Mouse (Mus musculus): ENCODE results near the gene Gpr142. TPM values are rescaled to one million over a fixed set of nuclear protein-coding genes. Genes with fewer than 3 reads are reported as not detected.

Gpr142 gene
- polyA plus RNA-seq, 1 experiment from 2014 or later, result 0.36 TPM

DNA sequence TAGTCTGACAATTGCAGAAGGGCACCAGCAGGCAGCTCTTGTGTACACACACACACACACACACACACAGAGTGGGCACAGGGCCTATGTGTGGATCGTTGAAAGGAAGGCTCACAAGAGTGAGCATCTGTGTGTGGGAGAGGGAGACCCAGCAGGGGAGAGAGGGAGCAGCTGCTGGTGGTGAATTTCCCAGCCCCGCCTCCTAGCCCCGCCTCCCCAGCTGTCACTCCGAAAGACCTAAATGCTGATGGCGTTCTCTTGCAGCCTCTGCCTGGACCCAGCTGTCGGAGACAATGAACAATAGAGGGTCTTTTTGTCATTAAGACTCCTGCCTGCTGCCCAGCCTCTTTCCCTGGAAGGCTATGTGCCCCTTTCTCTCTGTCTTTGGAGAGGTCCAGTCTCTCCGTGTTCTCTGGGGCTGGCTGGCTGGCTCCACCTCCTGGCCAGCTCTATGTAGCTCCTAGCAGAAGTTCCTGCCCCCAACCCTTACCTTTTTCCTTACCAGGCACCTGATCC is 3.4 kb upstream of the Gpr142 start:
- no peak overlapping the region for H3K27ac ChIP-seq (ENCODE audit: low read length)
- H3K4me2 ChIP-seq (ENCODE audit: low read depth, low read length), result peak overlapping the region; percentile 73
- peaks cover 20% of the 10 kb centered on the region for H3K4me1 ChIP-seq (ENCODE audit: control insufficient read depth, insufficient read depth, low read length)
- peak; percentile 73 for ATAC-seq (ENCODE audit: insufficient read depth, low FRiP score)
- no peaks in the 10 kb centered on the region for H3K36me3 ChIP-seq (ENCODE audit: control insufficient read depth, insufficient read depth, low read length)
- peak overlapping the region; percentile 57 for H3K9ac ChIP-seq (ENCODE audit: low read length)
- H3K9me3 ChIP-seq (replicated peaks; ENCODE audit: control insufficient read depth, low read length), result no peaks in the 10 kb centered on the region
- WGBS, result 0% methylated on average over 7 of the region's 7 CpGs
- peak overlapping the region; percentile 46 for H3K4me3 ChIP-seq (replicated peaks; ENCODE audit: low read length)
- peaks cover 34% of the 10 kb centered on the region for H3K27me3 ChIP-seq (ENCODE audit: control insufficient read depth, insufficient read depth, low read length)

DNA sequence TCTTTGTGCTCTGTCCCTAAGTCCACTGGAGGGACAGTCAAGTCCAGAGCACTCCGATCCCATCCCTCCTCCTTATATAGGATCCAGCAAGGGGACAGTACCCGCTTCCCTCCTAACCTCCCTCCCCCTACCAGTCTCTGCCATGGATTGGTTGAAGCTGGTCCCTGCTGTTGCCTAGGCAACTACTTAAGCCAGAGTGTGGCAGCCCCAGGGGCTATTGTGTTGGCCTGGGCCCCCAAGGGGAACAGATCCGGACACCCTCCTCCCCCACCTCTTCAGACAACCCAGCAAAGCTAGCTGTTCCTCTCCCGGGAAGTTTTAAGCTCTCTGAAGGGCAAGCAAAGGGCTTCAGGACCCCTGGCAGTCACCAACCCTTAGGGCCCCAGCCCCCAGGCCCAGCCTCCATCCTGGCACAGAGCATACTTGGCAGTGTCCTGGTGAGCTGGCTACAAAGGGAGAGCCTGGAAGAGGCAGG is 2.8 kb upstream of the Gpr142 start, which contains the start of gene Btbd17:
Gene Btbd17, minus strand, starts transcription at position 98 of the 475 bp plus-strand sequence.
- 17% methylated on average over 4 of the region's 4 CpGs for WGBS
- H3K9me3 ChIP-seq (replicated peaks; ENCODE audit: control insufficient read depth, low read length), result no peaks in the 10 kb centered on the region
- H3K4me3 ChIP-seq (replicated peaks; ENCODE audit: low read length), result peak within 1 kb of the TSS; percentile 46
- H3K4me1 ChIP-seq (ENCODE audit: control insufficient read depth, insufficient read depth, low read length), result peaks cover 20% of the 10 kb centered on the region
- peak within 1 kb of the TSS; percentile 73 for H3K4me2 ChIP-seq (ENCODE audit: low read depth, low read length)
- no peak within 1 kb of the TSS for H3K27ac ChIP-seq (ENCODE audit: low read length)
- H3K27me3 ChIP-seq (ENCODE audit: control insufficient read depth, insufficient read depth, low read length), result peaks cover 29% of the 10 kb centered on the region
- peak within 1 kb of the TSS; percentile 57 for H3K9ac ChIP-seq (ENCODE audit: low read length)
- H3K36me3 ChIP-seq (ENCODE audit: control insufficient read depth, insufficient read depth, low read length), result no peaks in the 10 kb centered on the region
- ATAC-seq (ENCODE audit: insufficient read depth, low FRiP score), result no peak

DNA sequence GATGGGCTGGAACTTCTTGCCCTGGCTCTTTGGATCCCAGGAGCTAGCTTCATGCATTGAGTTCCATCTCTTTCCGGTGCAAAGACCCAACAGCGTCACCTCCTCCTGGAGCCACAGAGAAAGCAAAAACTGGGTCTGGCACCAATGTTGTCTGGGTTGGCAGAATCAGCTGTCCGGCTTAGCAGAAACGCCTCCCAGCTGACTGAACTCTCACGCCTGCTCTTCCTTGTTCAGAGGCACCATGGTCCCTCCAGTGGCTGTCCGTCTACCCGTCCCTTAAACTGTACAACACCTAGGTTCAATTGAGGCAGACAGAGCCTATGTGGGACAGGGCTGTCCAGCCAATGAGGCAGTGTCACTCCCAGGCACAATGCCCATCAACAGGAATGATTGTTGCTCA is 1.5 kb upstream of the Gpr142 start:
- Histone ChIP-seq H3K4me1 (ENCODE audit: control insufficient read depth, insufficient read depth, low read length) (peaks cover 12% of the 10 kb centered on the region), H3K4me3 (replicated peaks; ENCODE audit: low read length) (no peak overlapping the region), H3K9me3 (replicated peaks; ENCODE audit: control insufficient read depth, low read length) (no peaks in the 10 kb centered on the region; the same call in 1 of the 2 replicates), H3K36me3 (ENCODE audit: control insufficient read depth, insufficient read depth, low read length) (no peaks in the 10 kb centered on the region), H3K27ac (ENCODE audit: low read length) (no peak overlapping the region), H3K4me2 (ENCODE audit: low read depth, low read length) (no peak overlapping the region), H3K9ac (ENCODE audit: low read length) (no peak overlapping the region), H3K27me3 (ENCODE audit: control insufficient read depth, insufficient read depth, low read length) (peaks cover 16% of the 10 kb centered on the region)
- ATAC-seq (ENCODE audit: insufficient read depth, low FRiP score), result no peak
- 82% methylated on average over 7 of the region's 7 CpGs for WGBS

DNA sequence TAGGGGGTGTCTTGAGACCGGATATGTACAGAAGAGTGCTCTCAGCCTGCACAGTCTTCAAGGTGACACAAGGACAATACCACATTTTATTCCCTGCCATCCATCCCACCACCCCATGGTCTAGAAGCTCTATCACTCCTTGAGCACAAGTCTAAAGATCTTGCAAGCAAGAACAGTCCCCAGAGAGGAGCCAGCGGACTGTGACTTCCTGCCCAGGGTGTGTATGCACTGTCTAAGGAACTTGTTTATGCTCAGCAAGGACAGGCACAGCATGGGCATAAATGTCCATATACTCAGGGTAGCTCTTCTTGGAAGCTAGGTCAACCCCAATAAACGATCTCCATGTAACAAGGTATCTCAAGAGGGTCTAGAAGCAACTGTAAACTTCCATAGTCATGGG is 743 bp upstream of the Gpr142 start:
- Histone ChIP-seq H3K9me3 (replicated peaks; ENCODE audit: control insufficient read depth, low read length) (no peaks in the 10 kb centered on the region; the same call in 1 of the 2 replicates), H3K9ac (ENCODE audit: low read length) (no peak overlapping the region), H3K4me2 (ENCODE audit: low read depth, low read length) (no peak overlapping the region), H3K27ac (ENCODE audit: low read length) (no peak overlapping the region), H3K27me3 (ENCODE audit: control insufficient read depth, insufficient read depth, low read length) (peaks cover 8% of the 10 kb centered on the region), H3K4me1 (ENCODE audit: control insufficient read depth, insufficient read depth, low read length) (peaks cover 10% of the 10 kb centered on the region), H3K4me3 (replicated peaks; ENCODE audit: low read length) (no peak overlapping the region), H3K36me3 (ENCODE audit: control insufficient read depth, insufficient read depth, low read length) (no peaks in the 10 kb centered on the region)
- ATAC-seq (ENCODE audit: insufficient read depth, low FRiP score), result no peak
- WGBS, result 77% methylated on average over 3 of the region's 3 CpGs

DNA sequence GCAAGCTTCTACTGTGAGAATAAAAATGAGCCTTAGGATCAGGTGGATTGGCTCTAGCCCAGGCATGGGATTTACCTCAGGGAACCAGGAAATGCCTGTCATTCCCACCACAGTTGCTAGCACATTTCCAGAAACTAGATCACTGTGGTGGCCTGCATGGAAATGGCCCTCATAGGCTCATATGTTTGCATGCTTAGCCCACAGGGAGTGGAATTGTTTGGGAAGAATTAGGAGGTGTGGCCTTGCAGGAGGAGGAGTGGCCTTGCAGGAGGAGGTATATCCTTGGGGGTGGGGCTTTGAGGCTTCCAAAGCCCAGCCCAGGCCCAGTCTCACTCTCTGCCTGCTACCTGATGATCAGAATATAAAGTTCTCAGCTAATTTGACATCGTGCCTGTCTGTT is 3.2 kb downstream of the Gpr142 start:
- no peak for ATAC-seq (ENCODE audit: insufficient read depth, low FRiP score)
- Histone ChIP-seq H3K4me2 (ENCODE audit: low read depth, low read length) (no peak overlapping the region), H3K4me1 (ENCODE audit: control insufficient read depth, insufficient read depth, low read length) (no peaks in the 10 kb centered on the region; the same call in 1 of the 2 replicates), H3K4me3 (replicated peaks; ENCODE audit: low read length) (no peak overlapping the region), H3K27ac (ENCODE audit: low read length) (no peak overlapping the region), H3K36me3 (ENCODE audit: control insufficient read depth, insufficient read depth, low read length) (no peaks in the 10 kb centered on the region), H3K27me3 (ENCODE audit: control insufficient read depth, insufficient read depth, low read length) (no peaks in the 10 kb centered on the region), H3K9ac (ENCODE audit: low read length) (no peak overlapping the region), H3K9me3 (replicated peaks; ENCODE audit: control insufficient read depth, low read length) (no peaks in the 10 kb centered on the region; the same call in 1 of the 2 replicates)
- WGBS, result 80% methylated on average over 1 of the region's 1 CpGs

DNA sequence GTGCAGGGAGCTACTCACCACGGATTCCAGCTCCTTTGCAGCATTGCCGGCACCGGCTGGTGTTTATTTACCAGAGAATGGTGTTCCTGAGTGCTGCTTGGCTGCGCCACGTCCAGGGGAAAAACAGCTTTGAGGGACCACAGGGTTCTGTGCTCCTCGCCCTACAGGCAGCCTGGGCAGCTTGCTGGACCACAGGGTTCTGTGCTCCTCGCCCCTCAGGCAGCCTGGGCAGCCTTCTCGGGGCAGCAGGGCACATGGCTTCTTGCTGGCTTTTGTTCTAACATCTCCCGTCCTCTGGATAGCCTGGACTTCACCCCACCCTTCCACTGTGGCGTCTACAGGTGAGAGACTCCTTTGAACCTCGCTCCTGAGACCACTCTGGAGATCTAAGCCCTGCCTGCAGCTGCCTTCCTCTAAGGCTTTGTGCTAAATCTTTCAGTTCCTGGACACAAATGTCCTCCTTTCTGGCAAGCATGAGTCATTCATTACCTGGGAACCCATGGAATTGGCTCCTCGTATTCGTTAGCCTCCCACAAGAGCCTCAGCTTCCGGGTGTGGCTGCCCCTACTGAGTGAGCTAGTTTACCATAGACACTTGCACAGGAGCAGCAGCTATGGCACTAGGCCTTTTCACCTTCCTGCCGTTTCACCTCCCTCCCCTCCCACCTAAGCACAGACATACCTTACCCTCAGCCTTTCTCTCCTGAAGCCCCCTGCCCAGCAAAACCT is 4.0 kb downstream of the Gpr142 start:
- H3K4me2 ChIP-seq (ENCODE audit: low read depth, low read length), result no peak overlapping the region
- ATAC-seq (ENCODE audit: insufficient read depth, low FRiP score), result peak; percentile 38; the same call in 1 of the 2 replicates
- no peak overlapping the region for H3K4me3 ChIP-seq (replicated peaks; ENCODE audit: low read length)
- H3K36me3 ChIP-seq (ENCODE audit: control insufficient read depth, insufficient read depth, low read length), result no peaks in the 10 kb centered on the region
- peak overlapping the region; percentile 34; the same call in 1 of the 2 replicates for H3K27ac ChIP-seq (ENCODE audit: low read length)
- no peaks in the 10 kb centered on the region; the same call in 1 of the 2 replicates for H3K9me3 ChIP-seq (replicated peaks; ENCODE audit: control insufficient read depth, low read length)
- no peaks in the 10 kb centered on the region for H3K27me3 ChIP-seq (ENCODE audit: control insufficient read depth, insufficient read depth, low read length)
- peaks cover 4% of the 10 kb centered on the region for H3K4me1 ChIP-seq (ENCODE audit: control insufficient read depth, insufficient read depth, low read length)
- 0 out of 2 replicates have a peak overlapping the region, but pooled peaks have one; percentile 5 for H3K9ac ChIP-seq (ENCODE audit: low read length)
- WGBS, result 41% methylated on average over 15 of the region's 15 CpGs

DNA sequence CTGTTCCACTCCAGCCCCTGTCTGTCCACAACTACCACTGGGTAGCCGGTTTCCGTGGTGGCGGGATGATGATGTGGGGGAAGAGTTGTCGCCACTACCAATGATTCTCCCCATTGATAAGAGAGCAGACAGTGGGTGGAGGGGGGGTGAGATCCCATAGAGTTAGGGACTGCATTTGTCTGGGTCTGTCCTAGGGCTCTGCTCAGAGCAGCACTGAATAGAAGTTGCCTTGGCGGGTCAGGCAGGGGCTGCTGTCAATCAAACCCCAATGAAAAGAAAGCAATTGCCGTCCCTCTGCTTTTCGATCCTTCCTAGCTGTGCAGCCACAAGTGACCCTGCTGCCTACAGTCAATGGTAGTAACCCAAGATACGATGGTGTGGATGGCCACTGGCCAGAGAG is 5.3 kb downstream of the Gpr142 start:
- H3K36me3 ChIP-seq (ENCODE audit: control insufficient read depth, insufficient read depth, low read length), result no peaks in the 10 kb centered on the region
- no peak overlapping the region for H3K27ac ChIP-seq (ENCODE audit: low read length)
- H3K9me3 ChIP-seq (replicated peaks; ENCODE audit: control insufficient read depth, low read length), result no peaks in the 10 kb centered on the region; the same call in 1 of the 2 replicates
- no peak overlapping the region for H3K9ac ChIP-seq (ENCODE audit: low read length)
- WGBS, result 63% methylated on average over 8 of the region's 8 CpGs
- no peaks in the 10 kb centered on the region for H3K27me3 ChIP-seq (ENCODE audit: control insufficient read depth, insufficient read depth, low read length)
- H3K4me1 ChIP-seq (ENCODE audit: control insufficient read depth, insufficient read depth, low read length), result peaks cover 9% of the 10 kb centered on the region
- ATAC-seq (ENCODE audit: insufficient read depth, low FRiP score), result no peak
- H3K4me2 ChIP-seq (ENCODE audit: low read depth, low read length), result no peak overlapping the region
- H3K4me3 ChIP-seq (replicated peaks; ENCODE audit: low read length), result no peak overlapping the region

DNA sequence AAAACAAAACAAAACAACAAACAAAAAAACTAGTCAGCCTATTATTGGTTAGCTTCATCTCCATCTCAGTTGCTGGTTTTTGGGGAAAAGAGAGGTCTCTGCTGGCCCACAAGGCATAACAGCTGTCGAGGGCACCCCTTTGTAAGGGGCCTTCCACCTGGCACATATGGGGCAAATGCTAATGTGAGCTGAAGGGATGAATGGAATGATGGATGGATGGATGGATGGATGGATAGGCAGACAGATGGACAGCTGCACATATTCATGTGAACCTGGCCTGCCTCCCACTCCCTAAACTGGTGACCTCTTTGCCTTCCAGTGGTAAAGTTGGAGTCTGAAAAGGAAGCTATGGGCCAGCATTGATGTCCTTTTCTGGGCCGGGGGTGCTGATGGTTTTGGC is 8.3 kb downstream of the Gpr142 start:
- Histone ChIP-seq H3K9ac (ENCODE audit: low read length) (no peak overlapping the region), H3K9me3 (replicated peaks; ENCODE audit: control insufficient read depth, low read length) (no peaks in the 10 kb centered on the region; the same call in 1 of the 2 replicates), H3K4me3 (replicated peaks; ENCODE audit: low read length) (no peak overlapping the region), H3K4me2 (ENCODE audit: low read depth, low read length) (no peak overlapping the region), H3K27ac (ENCODE audit: low read length) (no peak overlapping the region), H3K4me1 (ENCODE audit: control insufficient read depth, insufficient read depth, low read length) (peaks cover 9% of the 10 kb centered on the region), H3K27me3 (ENCODE audit: control insufficient read depth, insufficient read depth, low read length) (no peaks in the 10 kb centered on the region), H3K36me3 (ENCODE audit: control insufficient read depth, insufficient read depth, low read length) (no peaks in the 10 kb centered on the region)
- WGBS, result 64% methylated on average over 2 of the region's 2 CpGs
- ATAC-seq (ENCODE audit: insufficient read depth, low FRiP score), result no peak

DNA sequence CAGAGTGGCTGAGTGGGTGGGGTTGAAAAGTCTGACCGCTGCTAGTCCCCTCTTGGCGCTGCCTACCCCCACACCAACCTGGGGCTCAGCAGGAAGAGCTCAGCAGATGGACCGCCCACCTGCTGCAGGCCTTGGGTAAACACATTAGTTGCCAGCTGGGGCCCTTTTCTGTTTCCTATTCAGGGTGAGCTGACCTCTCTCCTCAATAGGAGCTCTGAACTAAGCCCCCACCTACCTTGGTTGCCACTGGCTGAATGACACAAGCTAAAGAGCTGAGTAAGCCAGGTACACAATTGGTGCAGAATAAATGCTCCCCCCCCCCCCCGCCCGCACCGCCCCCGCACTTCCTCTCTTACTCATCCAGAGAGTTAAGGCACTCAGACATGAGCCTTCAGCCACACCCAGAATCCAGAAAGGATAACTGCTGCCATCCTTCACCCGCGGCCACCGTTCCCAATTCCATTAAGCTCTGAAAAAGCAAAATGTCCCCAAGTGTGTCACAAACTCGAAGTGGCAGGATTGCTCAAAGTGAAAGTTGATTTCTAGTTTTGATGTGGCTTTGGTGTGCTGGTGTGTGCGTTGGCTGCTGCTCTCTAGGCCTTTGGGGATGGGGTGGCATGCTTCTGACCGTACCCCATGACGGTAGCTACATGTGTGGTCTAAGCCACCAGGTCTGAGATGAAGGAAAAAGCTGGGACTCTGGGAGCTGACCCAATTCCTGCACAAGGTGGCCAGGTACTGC is 9.1 kb downstream of the Gpr142 start:
- H3K36me3 ChIP-seq (ENCODE audit: control insufficient read depth, insufficient read depth, low read length), result no peaks in the 10 kb centered on the region
- no peak overlapping the region for H3K4me2 ChIP-seq (ENCODE audit: low read depth, low read length)
- H3K27ac ChIP-seq (ENCODE audit: low read length), result no peak overlapping the region
- no peak overlapping the region for H3K4me3 ChIP-seq (replicated peaks; ENCODE audit: low read length)
- peaks cover 9% of the 10 kb centered on the region for H3K4me1 ChIP-seq (ENCODE audit: control insufficient read depth, insufficient read depth, low read length)
- no peak overlapping the region for H3K9ac ChIP-seq (ENCODE audit: low read length)
- H3K9me3 ChIP-seq (replicated peaks; ENCODE audit: control insufficient read depth, low read length), result no peaks in the 10 kb centered on the region
- peak; percentile 68; the same call in 1 of the 2 replicates for ATAC-seq (ENCODE audit: insufficient read depth, low FRiP score)
- 25% methylated on average over 14 of the region's 14 CpGs for WGBS
- H3K27me3 ChIP-seq (ENCODE audit: control insufficient read depth, insufficient read depth, low read length), result no peaks in the 10 kb centered on the region

Data from stomach, embryonic 16.5 days (tissue).